Mouse (Mus musculus) spleen, adult 18-20 months (tissue): ENCODE measurements around the gene Clasp2.
"Not testable (repeated sequence)": the region's sequence is repeated elsewhere in the genome, so short reads cannot be mapped to it uniquely, and the experiment has no call there.

Experiments used
- DNase-seq, 2 experiments: peaks; one replicate each; pipeline ENCODE4 v3.0.0; 2022; ENCODE audit warnings: mixed read lengths in 2 of 2

The Clasp2 gene

GRCm38 (mm10) chr9:113758472-113758871, 17.2 kb downstream of the Clasp2 start:
- DNase-seq, result no peak

- DNase-seq, result no peak
Measured at GRCm38 (mm10) chr9:113759684-113760083, 18.4 kb downstream of the Clasp2 start.

GRCm38 (mm10) chr9:113762389-113762788, 21.1 kb downstream of the Clasp2 start:
- no peak for DNase-seq

- DNase-seq, result no peak
Measured at GRCm38 (mm10) chr9:113763123-113763522, 21.9 kb downstream of the Clasp2 start.

- no peak for DNase-seq
Measured at GRCm38 (mm10) chr9:113770640-113771039, 29.4 kb downstream of the Clasp2 start.

GRCm38 (mm10) chr9:113780863-113781262, 39.6 kb downstream of the Clasp2 start:
- no peak for DNase-seq

GRCm38 (mm10) chr9:113782362-113783005, 41.2 kb downstream of the Clasp2 start:
- no peak for DNase-seq

GRCm38 (mm10) chr9:113783674-113784073, 42.4 kb downstream of the Clasp2 start:
- DNase-seq, result no peak

- DNase-seq, result not testable (repeated sequence)
Measured at GRCm38 (mm10) chr9:113789283-113789682, 48.0 kb downstream of the Clasp2 start.

GRCm38 (mm10) chr9:113792651-113793512, 51.6 kb downstream of the Clasp2 start:
- DNase-seq, result peak; percentile 20 to 48

GRCm38 (mm10) chr9:113793513-113793905, 52.2 kb downstream of the Clasp2 start:
- no peak for DNase-seq

GRCm38 (mm10) chr9:113793966-113794365, 52.7 kb downstream of the Clasp2 start:
- no peak for DNase-seq

- DNase-seq, result no peak
Measured at GRCm38 (mm10) chr9:113797206-113797605, 55.9 kb downstream of the Clasp2 start.

- no peak for DNase-seq
Measured at GRCm38 (mm10) chr9:113800671-113801070, 59.4 kb downstream of the Clasp2 start.

- DNase-seq, result no peak
Measured at GRCm38 (mm10) chr9:113802734-113803133, 61.5 kb downstream of the Clasp2 start.

- DNase-seq, result no peak
Measured at GRCm38 (mm10) chr9:113803751-113804150, 62.5 kb downstream of the Clasp2 start.

GRCm38 (mm10) chr9:113805359-113805758, 64.1 kb downstream of the Clasp2 start:
- no peak for DNase-seq

GRCm38 (mm10) chr9:113811327-113811726, 70.1 kb downstream of the Clasp2 start:
- no peak for DNase-seq

GRCm38 (mm10) chr9:113811957-113812670, 70.8 kb downstream of the Clasp2 start:
- DNase-seq, result no peak

GRCm38 (mm10) chr9:113812671-113813001, 71.4 kb downstream of the Clasp2 start:
- DNase-seq, result no peak

- DNase-seq, result no peak
Measured at GRCm38 (mm10) chr9:113813086-113813485, 71.8 kb downstream of the Clasp2 start.

- DNase-seq, result no peak
Measured at GRCm38 (mm10) chr9:113815836-113816235, 74.6 kb downstream of the Clasp2 start.

- DNase-seq, result no peak
Measured at GRCm38 (mm10) chr9:113822150-113822549, 80.9 kb downstream of the Clasp2 start.

- DNase-seq, result no peak
Measured at GRCm38 (mm10) chr9:113828719-113829118, 87.4 kb downstream of the Clasp2 start.
